Mouse (Mus musculus): ENCODE data around the gene Myh14. TPM values are rescaled to one million over a fixed set of nuclear protein-coding genes. Genes with fewer than 3 reads are reported as not detected.

Gene Myh14
- polyA plus RNA-seq, 1 experiment from 2014 or later = 1.9 TPM

- Histone ChIP-seq H3K27me3 (ENCODE audit: control insufficient read depth, insufficient read depth, low read length) (peaks cover 6% of the 10 kb centered on the region; the same call in 1 of the 2 replicates), H3K4me2 (ENCODE audit: low read length) (no peak overlapping the region), H3K27ac (replicated peaks in 1 of 2; ENCODE audit: control insufficient read depth in 1 of 2, insufficient read depth in 1 of 2, low read depth in 2 of 2, low read length in 2 of 2) (no peak overlapping the region), H3K4me3 (ENCODE audit: control insufficient read depth in 1 of 2, insufficient read depth in 1 of 2, low read depth in 1 of 2, low read length in 2 of 2) (no peak overlapping the region), H3K4me1 (ENCODE audit: control insufficient read depth in 2 of 2, insufficient read depth in 2 of 2, low read length in 2 of 2) (no peaks in the 10 kb centered on the region), H3K36me3 (ENCODE audit: control insufficient read depth, insufficient read depth, low read length) (no peaks in the 10 kb centered on the region), H3K9me3 (ENCODE audit: control insufficient read depth, low read length) (0 out of 2 replicates have a peak, but pooled peaks cover under 1% of the 10 kb centered on the region), H3K9ac (ENCODE audit: low read length) (no peak overlapping the region)
- ATAC-seq (ENCODE audit: insufficient number of reproducible peaks, insufficient read depth, low FRiP score, low read depth) = no peak
- WGBS = 43% methylated on average over 14 of the region's 14 CpGs
These were observed 45.8 kb downstream of the Myh14 start for GRCm38 (mm10) chr7:44624828-44625227.

- Histone ChIP-seq H3K9ac (ENCODE audit: low read length) (no peak overlapping the region), H3K27ac (replicated peaks in 1 of 2; ENCODE audit: control insufficient read depth in 1 of 2, insufficient read depth in 1 of 2, low read depth in 2 of 2, low read length in 2 of 2) (no peak overlapping the region), H3K4me2 (ENCODE audit: low read length) (no peak overlapping the region), H3K4me1 (ENCODE audit: control insufficient read depth in 2 of 2, insufficient read depth in 2 of 2, low read length in 2 of 2) (no peaks in the 10 kb centered on the region), H3K27me3 (ENCODE audit: control insufficient read depth, insufficient read depth, low read length) (peaks cover 6% of the 10 kb centered on the region; the same call in 1 of the 2 replicates), H3K9me3 (ENCODE audit: control insufficient read depth, low read length) (0 out of 2 replicates have a peak, but pooled peaks cover 2% of the 10 kb centered on the region), H3K36me3 (ENCODE audit: control insufficient read depth, insufficient read depth, low read length) (no peaks in the 10 kb centered on the region), H3K4me3 (ENCODE audit: control insufficient read depth in 1 of 2, insufficient read depth in 1 of 2, low read depth in 1 of 2, low read length in 2 of 2) (no peak overlapping the region)
- WGBS = 61% methylated on average over 3 of the region's 3 CpGs
- ATAC-seq (ENCODE audit: insufficient number of reproducible peaks, insufficient read depth, low FRiP score, low read depth) = no peak
These were observed 46.2 kb downstream of the Myh14 start for GRCm38 (mm10) chr7:44624543-44624826.

GRCm38 (mm10) chr7:44623714-44624542 is 46.7 kb downstream of the Myh14 start:
- Histone ChIP-seq H3K9ac (ENCODE audit: low read length) (no peak overlapping the region), H3K36me3 (ENCODE audit: control insufficient read depth, insufficient read depth, low read length) (no peaks in the 10 kb centered on the region), H3K4me3 (ENCODE audit: control insufficient read depth in 1 of 2, insufficient read depth in 1 of 2, low read depth in 1 of 2, low read length in 2 of 2) (no peak overlapping the region), H3K4me2 (ENCODE audit: low read length) (no peak overlapping the region), H3K9me3 (ENCODE audit: control insufficient read depth, low read length) (0 out of 2 replicates have a peak, but pooled peaks cover 2% of the 10 kb centered on the region), H3K27me3 (ENCODE audit: control insufficient read depth, insufficient read depth, low read length) (peaks cover 6% of the 10 kb centered on the region; the same call in 1 of the 2 replicates), H3K4me1 (ENCODE audit: control insufficient read depth in 2 of 2, insufficient read depth in 2 of 2, low read length in 2 of 2) (no peaks in the 10 kb centered on the region), H3K27ac (replicated peaks in 1 of 2; ENCODE audit: control insufficient read depth in 1 of 2, insufficient read depth in 1 of 2, low read depth in 2 of 2, low read length in 2 of 2) (no peak overlapping the region)
- no peak for ATAC-seq (ENCODE audit: insufficient number of reproducible peaks, insufficient read depth, low FRiP score, low read depth)
- WGBS = 46% methylated on average over 18 of the region's 18 CpGs

- H3K9ac ChIP-seq (ENCODE audit: low read length) = no peak overlapping the region
- H3K36me3 ChIP-seq (ENCODE audit: control insufficient read depth, insufficient read depth, low read length) = no peaks in the 10 kb centered on the region
- 68% methylated on average over 3 of the region's 3 CpGs for WGBS
- no peak overlapping the region for H3K4me3 ChIP-seq (ENCODE audit: control insufficient read depth in 1 of 2, insufficient read depth in 1 of 2, low read depth in 1 of 2, low read length in 2 of 2)
- H3K4me2 ChIP-seq (ENCODE audit: low read length) = no peak overlapping the region
- no peaks in the 10 kb centered on the region for H3K4me1 ChIP-seq (ENCODE audit: control insufficient read depth in 2 of 2, insufficient read depth in 2 of 2, low read length in 2 of 2)
- H3K9me3 ChIP-seq (ENCODE audit: control insufficient read depth, low read length) = 0 out of 2 replicates have a peak, but pooled peaks cover 2% of the 10 kb centered on the region
- no peak for ATAC-seq (ENCODE audit: insufficient number of reproducible peaks, insufficient read depth, low FRiP score, low read depth)
- no peak overlapping the region for H3K27ac ChIP-seq (replicated peaks in 1 of 2; ENCODE audit: control insufficient read depth in 1 of 2, insufficient read depth in 1 of 2, low read depth in 2 of 2, low read length in 2 of 2)
- H3K27me3 ChIP-seq (ENCODE audit: control insufficient read depth, insufficient read depth, low read length) = peaks cover 39% of the 10 kb centered on the region
These were observed 53.6 kb downstream of the Myh14 start for GRCm38 (mm10) chr7:44617059-44617458.

GRCm38 (mm10) chr7:44615987-44616386 is 54.7 kb downstream of the Myh14 start:
- H3K36me3 ChIP-seq (ENCODE audit: control insufficient read depth, insufficient read depth, low read length) = no peaks in the 10 kb centered on the region
- no peak for ATAC-seq (ENCODE audit: insufficient number of reproducible peaks, insufficient read depth, low FRiP score, low read depth)
- H3K27me3 ChIP-seq (ENCODE audit: control insufficient read depth, insufficient read depth, low read length) = peaks cover 39% of the 10 kb centered on the region
- no peak overlapping the region for H3K9ac ChIP-seq (ENCODE audit: low read length)
- 67% methylated on average over 14 of the region's 14 CpGs for WGBS
- H3K27ac ChIP-seq (replicated peaks in 1 of 2; ENCODE audit: control insufficient read depth in 1 of 2, insufficient read depth in 1 of 2, low read depth in 2 of 2, low read length in 2 of 2) = no peak overlapping the region
- H3K4me2 ChIP-seq (ENCODE audit: low read length) = no peak overlapping the region
- no peak overlapping the region for H3K4me3 ChIP-seq (ENCODE audit: control insufficient read depth in 1 of 2, insufficient read depth in 1 of 2, low read depth in 1 of 2, low read length in 2 of 2)
- 0 out of 2 replicates have a peak, but pooled peaks cover 2% of the 10 kb centered on the region for H3K9me3 ChIP-seq (ENCODE audit: control insufficient read depth, low read length)
- H3K4me1 ChIP-seq (ENCODE audit: control insufficient read depth in 2 of 2, insufficient read depth in 2 of 2, low read length in 2 of 2) = no peaks in the 10 kb centered on the region

GRCm38 (mm10) chr7:44615309-44615708 is 55.3 kb downstream of the Myh14 start:
- no peak overlapping the region for H3K4me2 ChIP-seq (ENCODE audit: low read length)
- H3K4me3 ChIP-seq (ENCODE audit: control insufficient read depth in 1 of 2, insufficient read depth in 1 of 2, low read depth in 1 of 2, low read length in 2 of 2) = no peak overlapping the region
- 12% methylated on average over 10 of the region's 10 CpGs for WGBS
- no peaks in the 10 kb centered on the region for H3K36me3 ChIP-seq (ENCODE audit: control insufficient read depth, insufficient read depth, low read length)
- H3K27me3 ChIP-seq (ENCODE audit: control insufficient read depth, insufficient read depth, low read length) = peaks cover 39% of the 10 kb centered on the region
- H3K9ac ChIP-seq (ENCODE audit: low read length) = no peak overlapping the region
- no peak for ATAC-seq (ENCODE audit: insufficient number of reproducible peaks, insufficient read depth, low FRiP score, low read depth)
- 0 out of 2 replicates have a peak, but pooled peaks cover 2% of the 10 kb centered on the region for H3K9me3 ChIP-seq (ENCODE audit: control insufficient read depth, low read length)
- no peaks in the 10 kb centered on the region for H3K4me1 ChIP-seq (ENCODE audit: control insufficient read depth in 2 of 2, insufficient read depth in 2 of 2, low read length in 2 of 2)
- no peak overlapping the region for H3K27ac ChIP-seq (replicated peaks in 1 of 2; ENCODE audit: control insufficient read depth in 1 of 2, insufficient read depth in 1 of 2, low read depth in 2 of 2, low read length in 2 of 2)

GRCm38 (mm10) chr7:44614041-44614688 is 56.5 kb downstream of the Myh14 start:
- no peaks in the 10 kb centered on the region for H3K9me3 ChIP-seq (ENCODE audit: control insufficient read depth, low read length)
- H3K4me1 ChIP-seq (ENCODE audit: control insufficient read depth in 2 of 2, insufficient read depth in 2 of 2, low read length in 2 of 2) = no peaks in the 10 kb centered on the region
- no peaks in the 10 kb centered on the region for H3K36me3 ChIP-seq (ENCODE audit: control insufficient read depth, insufficient read depth, low read length)
- no peak overlapping the region for H3K9ac ChIP-seq (ENCODE audit: low read length)
- H3K4me2 ChIP-seq (ENCODE audit: low read length) = no peak overlapping the region
- H3K27ac ChIP-seq (replicated peaks in 1 of 2; ENCODE audit: control insufficient read depth in 1 of 2, insufficient read depth in 1 of 2, low read depth in 2 of 2, low read length in 2 of 2) = no peak overlapping the region
- ATAC-seq (ENCODE audit: insufficient number of reproducible peaks, insufficient read depth, low FRiP score, low read depth) = no peak
- 8% methylated on average over 20 of the region's 20 CpGs for WGBS
- no peak overlapping the region for H3K4me3 ChIP-seq (ENCODE audit: control insufficient read depth in 1 of 2, insufficient read depth in 1 of 2, low read depth in 1 of 2, low read length in 2 of 2)
- H3K27me3 ChIP-seq (ENCODE audit: control insufficient read depth, insufficient read depth, low read length) = peaks cover 43% of the 10 kb centered on the region

Data from heart, embryonic 14.5 days (tissue).